Mouse (Mus musculus): Measurements from ENCODE around the gene Odf3b. TPM values are rescaled to one million over a fixed set of nuclear protein-coding genes. Genes with fewer than 3 reads are reported as not detected.

Odf3b gene
- polyA plus RNA-seq, 1 experiment, result not detected

DNA sequence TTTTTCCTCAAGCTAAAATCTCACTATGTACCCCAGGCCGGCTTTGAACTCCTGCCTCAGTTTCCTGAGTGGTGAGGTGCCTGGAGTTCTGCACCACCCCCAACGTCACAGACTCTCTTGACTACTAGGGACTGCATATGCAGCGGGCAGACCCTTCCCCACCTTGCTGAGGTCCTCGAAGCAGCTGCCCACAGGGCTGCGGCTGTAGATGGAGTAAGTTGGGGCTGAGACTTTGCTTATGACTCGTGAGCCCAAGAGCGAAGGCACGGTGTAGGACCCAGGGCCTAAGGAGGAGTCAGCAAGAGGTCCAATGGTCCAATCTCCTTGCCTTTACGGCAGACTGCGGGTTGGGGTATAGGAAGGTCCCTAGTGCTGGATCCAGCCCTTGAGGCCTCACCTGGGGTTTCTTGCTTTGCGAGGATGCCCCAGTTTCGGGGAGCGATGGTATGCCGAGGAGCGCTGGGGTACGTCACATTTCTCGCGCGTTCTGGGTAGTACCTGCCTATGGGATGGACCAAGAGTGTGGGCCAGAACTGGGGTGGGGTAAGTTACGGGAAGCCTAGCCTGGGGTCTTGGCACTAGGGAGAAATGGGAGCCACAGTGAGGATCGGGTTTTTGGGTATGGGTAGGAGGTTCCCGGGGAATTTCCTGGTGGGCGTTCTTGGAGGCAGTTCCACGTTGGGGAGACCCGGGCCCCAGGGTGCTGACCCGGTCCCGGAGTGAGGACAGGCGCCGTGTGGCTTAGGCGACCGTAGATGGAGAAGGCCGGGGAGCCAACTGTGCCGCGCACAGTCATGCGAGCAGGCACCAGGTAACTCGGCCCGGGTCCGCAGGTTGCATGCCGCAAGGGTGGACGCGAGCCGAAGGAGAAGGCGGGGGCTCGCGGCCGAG is 899 bp downstream of the Odf3b start:
- peak overlapping the region; percentile 33 for H3K4me3 ChIP-seq (ENCODE audit: insufficient read depth, low read depth, low read length)
- H3K4me1 ChIP-seq (ENCODE audit: control insufficient read depth, insufficient read depth, low read length), result peaks cover 25% of the 10 kb centered on the region
- TF ChIP-seq POLR2A (IDR thresholded peaks at IDR 0.05; ENCODE audit: insufficient read depth, low read depth, low read length), result no peak
- no peak for TF ChIP-seq CTCF (IDR thresholded peaks at IDR 0.05; ENCODE audit: insufficient read depth, low read depth, low read length)
- no peak overlapping the region for H3K27ac ChIP-seq (ENCODE audit: insufficient read depth, low read depth, low read length)
- WGBS, result 17% methylated on average over 46 of the region's 46 CpGs

DNA sequence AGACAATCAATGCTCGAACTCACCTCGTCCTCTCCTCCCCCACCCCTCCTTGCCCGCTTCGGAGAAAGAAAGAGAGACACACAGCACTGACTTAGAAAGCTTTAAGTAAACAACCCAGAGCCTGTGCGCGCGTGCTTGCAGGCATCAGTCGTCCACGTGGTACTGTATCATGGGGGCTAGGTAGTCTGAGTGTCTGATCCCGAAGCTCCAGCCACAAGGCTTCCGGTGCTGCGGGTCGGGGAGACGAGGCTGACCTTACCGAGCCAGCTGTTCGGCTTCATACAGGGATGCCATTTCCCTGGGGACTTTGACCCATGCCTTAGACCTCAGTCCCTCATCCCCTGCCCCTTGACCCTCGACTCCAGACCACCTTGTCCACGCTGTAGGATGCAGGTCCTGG is 1.7 kb downstream of the Odf3b start:
- WGBS, result 8% methylated on average over 18 of the region's 18 CpGs
- Histone ChIP-seq H3K4me3 (ENCODE audit: insufficient read depth, low read depth, low read length) (no peak overlapping the region), H3K4me1 (ENCODE audit: control insufficient read depth, insufficient read depth, low read length) (peaks cover 32% of the 10 kb centered on the region), H3K27ac (ENCODE audit: insufficient read depth, low read depth, low read length) (no peak overlapping the region)
- TF ChIP-seq CTCF (IDR thresholded peaks at IDR 0.05; ENCODE audit: insufficient read depth, low read depth, low read length) (no peak), POLR2A (IDR thresholded peaks at IDR 0.05; ENCODE audit: insufficient read depth, low read depth, low read length) (no peak)

DNA sequence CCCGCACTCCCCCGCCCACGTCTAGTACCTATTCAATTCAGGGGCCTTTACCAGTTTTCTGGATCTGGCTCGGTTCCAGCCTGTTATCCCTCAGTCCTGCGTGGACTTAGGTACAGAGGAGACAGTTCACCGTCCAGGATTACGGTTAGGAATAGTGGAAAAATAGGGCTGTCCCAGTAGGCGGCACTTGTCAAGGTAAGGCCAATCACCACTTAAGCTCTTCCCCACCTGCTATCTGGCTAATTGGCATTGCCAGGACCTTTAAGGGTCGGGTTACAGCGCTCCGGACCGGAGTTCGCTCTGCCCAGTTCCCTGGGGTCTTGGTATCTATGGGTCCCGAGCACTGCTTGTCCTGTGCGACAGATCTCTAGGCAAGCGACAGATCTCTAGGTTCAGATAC is 2.1 kb downstream of the Odf3b start, which contains the start of gene Tymp:
TSS of gene Tymp (minus strand) at position 83 of the 400 bp plus-strand sequence.
- no peak for TF ChIP-seq CTCF (IDR thresholded peaks at IDR 0.05; ENCODE audit: insufficient read depth, low read depth, low read length)
- TF ChIP-seq POLR2A (IDR thresholded peaks at IDR 0.05; ENCODE audit: insufficient read depth, low read depth, low read length), result no peak
- H3K4me3 ChIP-seq (ENCODE audit: insufficient read depth, low read depth, low read length), result no peak within 1 kb of the TSS
- peaks cover 34% of the 10 kb centered on the region for H3K4me1 ChIP-seq (ENCODE audit: control insufficient read depth, insufficient read depth, low read length)
- H3K27ac ChIP-seq (ENCODE audit: insufficient read depth, low read depth, low read length), result no peak within 1 kb of the TSS
- WGBS, result 30% methylated on average over 16 of the region's 16 CpGs

DNA sequence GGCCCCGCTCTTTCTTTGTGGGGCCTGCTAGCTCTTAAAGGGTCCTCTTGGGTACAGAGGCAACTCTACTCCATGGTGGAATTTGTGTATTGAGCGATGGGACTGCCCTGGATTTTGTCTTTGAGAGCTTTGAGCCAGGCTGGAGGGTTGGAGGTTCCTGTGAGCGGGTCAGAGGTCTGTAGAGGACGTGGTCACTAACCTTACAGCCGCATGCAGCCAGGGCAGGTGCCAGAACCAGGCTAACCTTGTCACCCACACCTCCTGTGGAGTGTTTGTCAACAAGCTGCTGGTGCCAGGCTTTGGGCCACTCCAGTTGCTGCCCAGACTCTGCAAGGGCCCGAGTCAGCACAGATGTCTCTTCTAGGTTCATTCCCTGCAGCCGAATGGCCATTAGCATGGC is 3.0 kb downstream of the Odf3b start:
- WGBS, result 85% methylated on average over 7 of the region's 7 CpGs
- Histone ChIP-seq H3K4me1 (ENCODE audit: control insufficient read depth, insufficient read depth, low read length) (peaks cover 34% of the 10 kb centered on the region), H3K4me3 (ENCODE audit: insufficient read depth, low read depth, low read length) (no peak overlapping the region), H3K27ac (ENCODE audit: insufficient read depth, low read depth, low read length) (no peak overlapping the region)
- TF ChIP-seq POLR2A (IDR thresholded peaks at IDR 0.05; ENCODE audit: insufficient read depth, low read depth, low read length) (no peak), CTCF (IDR thresholded peaks at IDR 0.05; ENCODE audit: insufficient read depth, low read depth, low read length) (no peak)

DNA sequence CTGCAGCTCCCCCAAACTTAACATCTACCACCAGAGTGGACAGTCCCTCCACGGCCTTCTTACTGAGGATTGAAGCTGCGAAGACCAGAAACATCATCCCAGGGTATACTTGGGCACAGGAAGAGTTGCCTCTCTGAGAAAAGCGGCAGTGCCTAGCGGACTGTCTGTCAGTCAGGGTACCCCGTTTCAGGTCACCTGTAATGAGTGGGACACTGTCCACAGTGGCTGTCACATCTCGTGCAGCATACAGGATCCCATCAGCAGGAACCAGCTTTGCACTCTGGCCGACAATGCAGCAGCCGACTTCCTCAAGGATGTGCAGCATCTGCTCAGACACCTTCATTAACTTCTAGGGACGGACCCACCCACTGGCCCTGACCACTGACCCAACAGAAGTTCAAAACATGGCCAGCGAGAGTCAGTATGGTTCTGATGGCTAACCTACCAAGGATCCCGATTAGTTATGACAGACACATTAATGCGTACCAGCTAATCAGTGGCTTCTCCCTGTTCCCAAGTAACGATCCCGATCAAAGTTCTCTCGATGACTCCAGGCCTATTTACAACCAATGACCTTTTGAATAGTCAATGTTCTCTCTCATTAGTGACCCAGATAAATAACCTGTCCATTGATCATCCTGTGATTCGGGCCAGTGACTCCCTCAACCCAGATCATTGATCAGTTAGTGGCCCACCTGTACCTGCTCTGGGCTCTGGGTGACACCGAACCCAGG is 4.1 kb downstream of the Odf3b start:
- 94% methylated on average over 17 of the region's 17 CpGs for WGBS

DNA sequence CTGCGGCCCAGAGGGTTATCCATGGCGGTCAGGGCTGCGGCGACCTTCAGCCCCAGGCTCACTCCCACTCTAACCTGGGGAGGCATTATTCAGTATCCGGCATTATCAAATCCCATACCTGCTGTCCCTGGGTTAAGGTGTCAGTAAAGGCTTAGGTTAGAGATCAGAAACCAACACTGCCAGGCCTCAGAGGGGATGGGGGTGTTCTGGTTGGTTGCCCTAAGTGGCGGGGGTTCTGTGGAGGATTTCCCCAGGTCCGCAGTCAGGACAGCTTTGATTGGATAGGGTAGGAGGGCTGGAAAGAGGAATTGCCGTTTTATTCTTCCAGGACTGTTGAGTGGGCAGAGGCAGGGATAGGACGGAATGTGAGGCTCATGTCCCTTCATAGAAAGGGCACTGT is 4.7 kb downstream of the Odf3b start:
- Histone ChIP-seq H3K4me3 (ENCODE audit: insufficient read depth, low read depth, low read length) (peak overlapping the region; percentile 83), H3K27ac (ENCODE audit: insufficient read depth, low read depth, low read length) (peak overlapping the region; percentile 6; the same call in 1 of the 2 replicates), H3K4me1 (ENCODE audit: control insufficient read depth, insufficient read depth, low read length) (peaks cover 34% of the 10 kb centered on the region)
- no peak for TF ChIP-seq CTCF (IDR thresholded peaks at IDR 0.05; ENCODE audit: insufficient read depth, low read depth, low read length)
- no peak for TF ChIP-seq POLR2A (IDR thresholded peaks at IDR 0.05; ENCODE audit: insufficient read depth, low read depth, low read length)
- WGBS, result 48% methylated on average over 9 of the region's 9 CpGs

More for the DNA sequence above, 4.1 kb downstream of the Odf3b start:
- TF ChIP-seq POLR2A (IDR thresholded peaks at IDR 0.05; ENCODE audit: insufficient read depth, low read depth, low read length) (no peak), CTCF (IDR thresholded peaks at IDR 0.05; ENCODE audit: insufficient read depth, low read depth, low read length) (no peak)
- H3K4me3 ChIP-seq (ENCODE audit: insufficient read depth, low read depth, low read length), result no peak overlapping the region
- H3K27ac ChIP-seq (ENCODE audit: insufficient read depth, low read depth, low read length), result no peak overlapping the region
- H3K4me1 ChIP-seq (ENCODE audit: control insufficient read depth, insufficient read depth, low read length), result peaks cover 34% of the 10 kb centered on the region

DNA sequence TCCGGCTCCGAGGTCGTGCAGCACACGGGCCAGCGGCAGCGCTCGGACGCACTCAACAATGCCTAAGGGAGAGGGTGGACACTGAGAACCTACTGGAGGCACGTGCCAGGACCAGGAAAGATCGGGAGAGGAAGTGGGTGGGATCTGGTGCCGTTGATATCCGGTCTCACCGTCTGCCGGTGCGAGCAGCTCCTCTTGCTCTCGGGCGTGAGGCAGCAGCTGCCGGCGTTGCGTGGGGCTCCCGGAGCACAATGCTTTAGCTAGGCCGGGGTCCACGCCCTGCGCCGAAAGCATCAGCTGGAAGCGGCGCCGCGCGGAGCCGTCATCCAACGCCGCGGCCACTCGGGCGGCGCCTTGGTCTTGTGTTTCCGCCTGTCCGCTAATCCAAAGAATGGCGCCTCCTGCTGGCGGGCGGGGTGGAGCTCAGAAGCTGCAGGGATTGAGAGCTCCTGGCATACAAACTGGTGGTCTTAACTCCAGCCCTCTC is 5.3 kb downstream of the Odf3b start, which contains the start of gene Sco2:
TSS of gene Sco2 (minus strand) at position 85 of the 487 bp plus-strand sequence.
- TF ChIP-seq CTCF (IDR thresholded peaks at IDR 0.05; ENCODE audit: insufficient read depth, low read depth, low read length), result peak; percentile 96
- 0 out of 2 replicates have a peak, but pooled peaks have one; percentile 45 for TF ChIP-seq POLR2A (IDR thresholded peaks at IDR 0.05; ENCODE audit: insufficient read depth, low read depth, low read length)
- 2% methylated on average over 42 of the region's 42 CpGs for WGBS
- Histone ChIP-seq H3K27ac (ENCODE audit: insufficient read depth, low read depth, low read length) (peak within 1 kb of the TSS; percentile 85), H3K4me1 (ENCODE audit: control insufficient read depth, insufficient read depth, low read length) (peaks cover 29% of the 10 kb centered on the region), H3K4me3 (ENCODE audit: insufficient read depth, low read depth, low read length) (peak within 1 kb of the TSS; percentile 83)

DNA sequence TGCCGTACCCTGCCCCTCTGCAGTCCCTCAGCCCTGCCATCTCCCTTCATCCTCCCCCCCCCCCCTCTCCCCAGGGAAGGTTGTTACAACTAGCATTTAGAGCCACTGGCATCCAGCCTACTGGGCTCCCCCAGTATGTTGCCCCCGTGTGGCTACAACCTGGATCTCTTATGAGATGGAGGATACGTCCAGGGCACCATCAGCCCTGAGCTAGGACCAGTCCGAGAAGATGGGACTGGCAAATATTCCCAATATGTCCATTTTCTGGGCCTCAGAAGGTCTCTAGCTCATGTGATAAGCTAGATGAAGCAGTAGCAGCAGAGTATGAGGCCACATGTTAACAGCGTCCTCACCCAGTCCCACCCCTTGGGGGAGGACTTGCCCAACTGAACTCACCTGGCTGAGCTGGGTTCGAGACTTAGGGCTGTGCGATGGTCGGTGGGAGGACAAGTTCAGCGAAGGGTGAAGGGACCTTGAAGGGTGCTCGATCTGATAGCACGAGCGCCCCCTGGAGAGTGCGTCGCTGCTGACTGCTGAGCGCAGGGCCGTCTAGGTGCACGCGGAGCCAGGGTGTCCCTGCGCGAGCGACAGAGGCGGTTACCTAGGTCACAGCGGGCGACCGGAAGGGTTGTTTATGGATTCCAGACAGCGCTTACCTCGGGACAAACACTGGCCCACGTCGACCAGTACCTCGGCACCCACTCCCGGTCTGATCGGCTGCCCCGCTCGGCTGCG is 5.9 kb downstream of the Odf3b start:
- Histone ChIP-seq H3K4me1 (ENCODE audit: control insufficient read depth, insufficient read depth, low read length) (peaks cover 23% of the 10 kb centered on the region), H3K4me3 (ENCODE audit: insufficient read depth, low read depth, low read length) (peak overlapping the region; percentile 83), H3K27ac (ENCODE audit: insufficient read depth, low read depth, low read length) (peak overlapping the region; percentile 85)
- 1% methylated on average over 35 of the region's 35 CpGs for WGBS
- TF ChIP-seq POLR2A (IDR thresholded peaks at IDR 0.05; ENCODE audit: insufficient read depth, low read depth, low read length) (no peak; the same call in 1 of the 2 replicates), CTCF (IDR thresholded peaks at IDR 0.05; ENCODE audit: insufficient read depth, low read depth, low read length) (peak; percentile 56)
